Mouse (Mus musculus) CD4-positive naive resting alpha-beta T cell, adult 57 days (primary cell): ENCODE data around the gene Olfr1198. TPM values are rescaled to one million over a fixed set of nuclear protein-coding genes. Genes with fewer than 3 reads are reported as not detected.

Source experiments
- total RNA-seq: library from RNA; stranded (reverse); gene quantifications from one replicate; pipeline ENCODE4 v1.2.4, GENCODE M21; 2023

Gene Olfr1198
- total RNA-seq, result not detected

GRCm38 (mm10) chr2:88751270-88751669 is at the start of gene Olfr1198:
TSS of gene Olfr1198 (minus strand) at chr2:88751370.

GRCm38 (mm10) chr2:88792736-88793135 is 41.6 kb upstream of the Olfr1198 start, which contains the start of gene Olfr1201:
TSS of gene Olfr1201 (plus strand) at chr2:88793036.

GRCm38 (mm10) chr2:88770388-88770787 is 19.2 kb upstream of the Olfr1198 start, which contains the start of gene Olfr1200:
TSS of gene Olfr1200 (minus strand) at chr2:88770488.

GRCm38 (mm10) chr2:88760369-88760768 is 9.2 kb upstream of the Olfr1198 start, which contains the start of gene Olfr1199:
TSS of gene Olfr1199 (minus strand) at chr2:88760469.

GRCm38 (mm10) chr2:88732266-88732665 is 18.9 kb downstream of the Olfr1198 start, which contains the start of gene Olfr1197:
TSS of gene Olfr1197 (minus strand) at chr2:88732366.

GRCm38 (mm10) chr2:88704497-88704896 is 46.7 kb downstream of the Olfr1198 start, which contains the start of gene Olfr1196:
TSS of gene Olfr1196 (minus strand) at chr2:88704597.

Other genes with a start within 250 kb of the Olfr1198 start
- not detected for gene Olfr1186, start 232.8 kb downstream of the Olfr1198 start, total RNA-seq
- not detected for gene Olfr1188, start 194.4 kb downstream of the Olfr1198 start, total RNA-seq
- gene Olfr1189, start 164.9 kb downstream of the Olfr1198 start, total RNA-seq, result not detected
- 0.09 TPM for gene Olfr1191-ps1, start 110.8 kb downstream of the Olfr1198 start, total RNA-seq
- not detected for gene Olfr1192-ps1, start 102.9 kb downstream of the Olfr1198 start, total RNA-seq
- gene Olfr1193, start 75.7 kb downstream of the Olfr1198 start, total RNA-seq, result not detected
- gene Olfr1195, start 62.2 kb downstream of the Olfr1198 start, total RNA-seq, result not detected
- gene Olfr1196, start 46.8 kb downstream of the Olfr1198 start, total RNA-seq, result not detected
- gene Olfr1197, start 19.0 kb downstream of the Olfr1198 start, total RNA-seq, result not detected
- not detected for gene Olfr1199, start 9.1 kb upstream of the Olfr1198 start, total RNA-seq
- not detected for gene Olfr1200, start 19.1 kb upstream of the Olfr1198 start, total RNA-seq
- not detected for gene Olfr1201, start 41.7 kb upstream of the Olfr1198 start, total RNA-seq
- gene Olfr1202, start 63.1 kb upstream of the Olfr1198 start, total RNA-seq, result not detected
- gene Olfr1205, start 78.4 kb upstream of the Olfr1198 start, total RNA-seq, result not detected
- not detected for gene Olfr1204, start 97.9 kb upstream of the Olfr1198 start, total RNA-seq
- not detected for gene Olfr1206, start 111.9 kb upstream of the Olfr1198 start, total RNA-seq
- gene Olfr1208, start 150.9 kb upstream of the Olfr1198 start, total RNA-seq, result not detected
- not detected for gene Olfr1209, start 163.8 kb upstream of the Olfr1198 start, total RNA-seq
- not detected for gene Olfr1211, start 186.7 kb upstream of the Olfr1198 start, total RNA-seq
- gene Olfr1212, start 202.6 kb upstream of the Olfr1198 start, total RNA-seq, result not detected
- not detected for gene Gm13762, start 228.9 kb upstream of the Olfr1198 start, total RNA-seq
- gene Olfr1214, start 241.3 kb upstream of the Olfr1198 start, total RNA-seq, result not detected